Mouse (Mus musculus) embryonic fibroblast, embryonic 13.5 days (primary cell): ENCODE measurements around the gene Tns1.

Experiments
- CTCF ChIP-seq: IDR thresholded peaks from 2 replicates; pipeline ENCODE4 v1.5.1; 2011; ENCODE audit warnings: mild to moderate bottlenecking, control low read depth, low read length, moderate library complexity, borderline replicate concordance; ENCODE audit not compliant: insufficient read depth
- POLR2A ChIP-seq: IDR thresholded peaks from 2 replicates; pipeline ENCODE4 v1.6.1; 2011; ENCODE audit warnings: low read depth, mild to moderate bottlenecking, control low read depth, low read length, moderate library complexity

GRCm38 (mm10) chr1:74117876-74118275, 6.4 kb downstream of the Tns1 start:
- TF ChIP-seq POLR2A = no peak
- TF ChIP-seq CTCF = no peak
